In the genomic region with DNA sequence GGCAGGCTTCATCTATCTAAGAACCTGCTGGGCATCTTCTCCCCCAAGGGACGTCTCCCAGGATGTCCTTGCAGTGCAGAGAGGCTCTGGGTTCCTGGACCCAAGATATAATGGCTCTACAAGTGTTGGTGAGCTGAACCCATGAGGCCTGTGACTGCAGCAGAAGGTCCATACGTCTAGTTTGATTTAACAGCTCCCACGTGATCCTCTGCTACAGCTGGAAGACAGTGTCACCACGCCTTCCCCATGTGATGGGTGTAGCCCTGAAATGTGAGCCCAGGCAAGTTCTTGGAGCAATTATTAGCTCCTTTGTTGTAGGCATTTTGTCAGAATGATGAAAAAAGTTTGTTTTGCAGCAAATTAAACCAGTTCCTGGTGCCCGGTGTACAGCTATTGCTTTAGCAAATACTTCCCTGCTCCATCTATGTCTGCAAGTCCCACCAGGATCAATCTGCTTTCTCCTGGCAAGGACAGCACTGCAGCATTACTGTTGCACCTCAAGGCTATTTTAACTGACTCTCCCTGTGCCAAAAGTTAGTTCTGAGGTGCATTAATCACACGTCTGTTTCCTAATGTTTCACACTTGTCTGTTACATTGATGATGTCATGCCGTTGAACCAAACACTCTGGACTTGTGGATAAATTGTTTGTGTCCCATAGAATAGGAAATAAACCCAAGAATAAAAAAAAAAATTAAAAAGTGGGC, we compare ENCODE assay signal across 12 mouse cellular contexts.
DNase-seq lines count a peak whose midpoint lies in the region; ATAC-seq and TF ChIP-seq lines count a peak whose summit lies in the region.
"Had no signal": no experiment of that assay in that cellular context is flagged by ENCODE, and none has a peak within 500 bp of the region (broad histone marks: within the 10 kb centered on the region; RNA-seq: fewer than 3 reads in every experiment).

No protein-coding gene starts in this region.

- no peaks in the 10 kb centered on the region for H3K36me3 ChIP-seq in midbrain, embryonic 11.5 days (ENCODE audit: control insufficient read depth, insufficient read depth, low read length)
- H3K36me3 ChIP-seq in midbrain, postnatal 0 days (ENCODE audit: insufficient read depth, low read length): no peaks in the 10 kb centered on the region
- no peaks in the 10 kb centered on the region for H3K36me3 ChIP-seq in liver, embryonic 11.5 days (ENCODE audit: control insufficient read depth, insufficient read depth, low read length)
- no peaks in the 10 kb centered on the region for H3K36me3 ChIP-seq in stomach, postnatal 0 days (ENCODE audit: control insufficient read depth, insufficient read depth, low read length)
- H3K36me3 ChIP-seq: heart, embryonic 10.5 days; hindbrain, embryonic 15.5 days had no signal

- no peak for ATAC-seq in midbrain, embryonic 11.5 days (ENCODE audit: low FRiP score)
- ATAC-seq in midbrain, postnatal 0 days (ENCODE audit: low FRiP score): no peak
- ATAC-seq in liver, embryonic 11.5 days (replicated peaks; ENCODE audit: low FRiP score): 0 out of 2 replicates have a peak, but pooled peaks have one; percentile 40
- ATAC-seq in stomach, postnatal 0 days (ENCODE audit: low FRiP score, low TSS enrichment): peak; percentile 73
- no peak for ATAC-seq in activated CD4-positive, CD25-positive, alpha-beta regulatory T cell, adult 4 months
- ATAC-seq: forebrain, embryonic 13.5 days had no signal

- no peak overlapping the region for H3K4me3 ChIP-seq in midbrain, embryonic 11.5 days (ENCODE audit: low read depth, low read length)
- no peak overlapping the region for H3K4me3 ChIP-seq in midbrain, postnatal 0 days (ENCODE audit: low read depth, low read length)
- H3K4me3 ChIP-seq in liver, embryonic 11.5 days (ENCODE audit: low read depth, low read length): no peak overlapping the region
- H3K4me3 ChIP-seq in stomach, postnatal 0 days (ENCODE audit: low read depth, low read length): no peak overlapping the region
- H3K4me3 ChIP-seq: forebrain, embryonic 13.5 days; heart, embryonic 10.5 days; hindbrain, embryonic 15.5 days had no signal

- no peak for TF ChIP-seq EP300 in stomach, postnatal 0 days (optimal IDR thresholded peaks at IDR 0.05)

- no peaks in the 10 kb centered on the region for H3K4me1 ChIP-seq in midbrain, embryonic 11.5 days (ENCODE audit: control insufficient read depth, insufficient read depth, low read length)
- no peaks in the 10 kb centered on the region for H3K4me1 ChIP-seq in midbrain, postnatal 0 days (ENCODE audit: insufficient read depth, low read length)
- H3K4me1 ChIP-seq in liver, embryonic 11.5 days (replicated peaks; ENCODE audit: control insufficient read depth, insufficient read depth, low read length): peaks cover 7% of the 10 kb centered on the region
- peaks cover 3% of the 10 kb centered on the region; the same call in 1 of the 2 replicates for H3K4me1 ChIP-seq in stomach, postnatal 0 days (replicated peaks; ENCODE audit: control insufficient read depth, insufficient read depth)
- H3K4me1 ChIP-seq: heart, embryonic 10.5 days; hindbrain, embryonic 15.5 days had no signal

- H3K27me3 ChIP-seq in midbrain, embryonic 11.5 days (ENCODE audit: control insufficient read depth, insufficient read depth, low read length): no peaks in the 10 kb centered on the region
- no peaks in the 10 kb centered on the region for H3K27me3 ChIP-seq in midbrain, postnatal 0 days (ENCODE audit: insufficient read depth, low read length)
- H3K27me3 ChIP-seq in liver, embryonic 11.5 days (replicated peaks; ENCODE audit: control insufficient read depth, insufficient read depth, low read length): no peaks in the 10 kb centered on the region
- no peaks in the 10 kb centered on the region for H3K27me3 ChIP-seq in stomach, postnatal 0 days (ENCODE audit: control insufficient read depth, insufficient read depth, low read length)
- H3K27me3 ChIP-seq: forebrain, embryonic 13.5 days; hindbrain, embryonic 15.5 days had no signal

- DNase-seq in midbrain, embryonic 11.5 days (ENCODE audit: low spot score, missing footprints): peak; percentile 79
- DNase-seq in midbrain, postnatal 0 days (ENCODE audit: low spot score): no peak
- peak; percentile 45 for DNase-seq in embryo, embryonic 10.5 days (ENCODE audit: low spot score)
- no peak for DNase-seq in liver, embryonic 11.5 days (ENCODE audit: low spot score)
- DNase-seq in stomach, postnatal 0 days (ENCODE audit: low spot score): peak; percentile 24
- DNase-seq in left cerebral cortex, adult 18-20 months (ENCODE audit: low spot score in 2 of 2): no peak
- DNase-seq: lung, postnatal 14 days; right cerebral cortex, postnatal 25 days had no signal

- no peak for TF ChIP-seq CTCF in midbrain, postnatal 0 days (IDR thresholded peaks at IDR 0.05)
- TF ChIP-seq CTCF in stomach, postnatal 0 days (IDR thresholded peaks at IDR 0.05; ENCODE audit: low read depth): no peak

- H3K4me2 ChIP-seq in midbrain, embryonic 11.5 days: no peak overlapping the region
- no peak overlapping the region for H3K4me2 ChIP-seq in midbrain, postnatal 0 days (ENCODE audit: low read depth, low read length, poor library complexity, severe bottlenecking)
- H3K4me2 ChIP-seq in liver, embryonic 11.5 days: no peak overlapping the region
- H3K4me2 ChIP-seq in stomach, postnatal 0 days (replicated peaks; ENCODE audit: low read depth): no peak overlapping the region
- H3K4me2 ChIP-seq: forebrain, embryonic 13.5 days; hindbrain, embryonic 15.5 days had no signal

- no peak overlapping the region for H3K27ac ChIP-seq in midbrain, embryonic 11.5 days (ENCODE audit: low read depth, low read length)
- H3K27ac ChIP-seq in midbrain, postnatal 0 days (ENCODE audit: low read depth, low read length): no peak overlapping the region
- no peak overlapping the region for H3K27ac ChIP-seq in liver, embryonic 11.5 days (ENCODE audit: low read depth, low read length)
- H3K27ac ChIP-seq in stomach, postnatal 0 days (replicated peaks): peak overlapping the region; percentile 24; the same call in 1 of the 2 replicates
- H3K27ac ChIP-seq: forebrain, embryonic 13.5 days; heart, embryonic 10.5 days; hindbrain, embryonic 15.5 days had no signal

- H3K9me3 ChIP-seq in midbrain, embryonic 11.5 days (ENCODE audit: control insufficient read depth, low read length): no peaks in the 10 kb centered on the region
- no peaks in the 10 kb centered on the region for H3K9me3 ChIP-seq in midbrain, postnatal 0 days (ENCODE audit: low read length)
- H3K9me3 ChIP-seq in liver, embryonic 11.5 days (ENCODE audit: control insufficient read depth, low read length): no peaks in the 10 kb centered on the region
- no peaks in the 10 kb centered on the region for H3K9me3 ChIP-seq in stomach, postnatal 0 days (ENCODE audit: control insufficient read depth, low read length)
- H3K9me3 ChIP-seq: forebrain, embryonic 13.5 days; heart, embryonic 10.5 days; hindbrain, embryonic 15.5 days had no signal

- WGBS in midbrain, embryonic 11.5 days: 82% methylated on average over 7 of the region's 7 CpGs
- WGBS in midbrain, postnatal 0 days: 86% methylated on average over 7 of the region's 7 CpGs
- 56% methylated on average over 7 of the region's 7 CpGs for WGBS in liver, embryonic 11.5 days
- 30% methylated on average over 7 of the region's 7 CpGs for WGBS in stomach, postnatal 0 days

- no peak overlapping the region for H3K9ac ChIP-seq in midbrain, embryonic 11.5 days (ENCODE audit: low read length)
- no peak overlapping the region for H3K9ac ChIP-seq in midbrain, postnatal 0 days (replicated peaks; ENCODE audit: low read length, poor library complexity, severe bottlenecking)
- no peak overlapping the region for H3K9ac ChIP-seq in liver, embryonic 11.5 days (ENCODE audit: low read depth, low read length)
- no peak overlapping the region for H3K9ac ChIP-seq in stomach, postnatal 0 days (ENCODE audit: low read length)
- H3K9ac ChIP-seq: forebrain, embryonic 13.5 days; hindbrain, embryonic 15.5 days had no signal

Comparison
In these comparisons a context has a peak if more than half of its experiments do, and no peak if none do; other contexts are left out.
1. DNase-seq: peak in midbrain, embryonic 11.5 days (single experiment), embryo, embryonic 10.5 days (single experiment) and stomach, postnatal 0 days (single experiment); none in midbrain, postnatal 0 days (single experiment), liver, embryonic 11.5 days (single experiment) and left cerebral cortex, adult 18-20 months (0 of 2).
2. ATAC-seq: peak in liver, embryonic 11.5 days (single experiment) and stomach, postnatal 0 days (single experiment); none in midbrain, embryonic 11.5 days (single experiment), midbrain, postnatal 0 days (single experiment) and activated CD4-positive, CD25-positive, alpha-beta regulatory T cell, adult 4 months (single experiment).